Mouse (Mus musculus): ENCODE measurements around the gene Hcn2. TPM values are rescaled to one million over a fixed set of nuclear protein-coding genes. Genes with fewer than 3 reads are reported as not detected.
A peak's percentile ranks its signal among the peaks of the same experiment; 100 is the strongest.

The Hcn2 gene
- polyA plus RNA-seq (2015; fragmentation: Nextera tagmentation; extraction: Ambion mirVana), result not detected in 2 replicates

DNA sequence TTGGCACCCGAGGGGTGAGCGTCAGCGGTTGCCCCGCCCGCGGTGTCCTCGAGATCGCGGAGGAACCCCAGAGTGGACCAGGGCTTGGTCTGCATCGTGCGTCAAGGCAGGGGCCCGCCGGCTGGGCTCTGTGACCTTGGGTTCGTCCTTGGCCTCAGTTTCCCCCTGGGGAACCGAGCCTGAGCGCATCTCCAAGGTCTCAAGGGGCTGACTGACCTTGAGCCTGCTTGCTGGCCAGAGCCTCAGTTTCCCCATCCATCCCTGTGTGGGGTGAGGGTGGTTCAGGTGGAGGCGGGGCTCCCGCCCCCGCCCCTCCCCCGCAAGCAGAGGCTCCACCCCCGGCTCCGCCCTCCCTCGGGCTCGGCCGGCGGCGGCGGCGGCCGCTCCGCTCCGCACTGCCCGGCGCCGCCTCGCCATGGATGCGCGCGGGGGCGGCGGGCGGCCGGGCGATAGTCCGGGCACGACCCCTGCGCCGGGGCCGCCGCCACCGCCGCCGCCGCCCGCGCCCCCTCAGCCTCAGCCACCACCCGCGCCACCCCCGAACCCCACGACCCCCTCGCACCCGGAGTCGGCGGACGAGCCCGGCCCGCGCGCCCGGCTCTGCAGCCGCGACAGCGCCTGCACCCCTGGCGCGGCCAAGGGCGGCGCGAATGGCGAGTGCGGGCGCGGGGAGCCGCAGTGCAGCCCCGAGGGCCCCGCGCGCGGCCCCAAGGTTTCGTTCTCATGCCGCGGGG, at the start of gene Hcn2:
Gene Hcn2 (plus strand): TSS at position 381 of the 734 bp plus-strand sequence.
- Histone ChIP-seq H3K4me1 (ENCODE audit: control insufficient read depth, insufficient read depth, low read length) (peaks cover 14% of the 10 kb centered on the region), H3K4me3 (replicated peaks; ENCODE audit: low read length) (peak within 1 kb of the TSS; percentile 63), H3K36me3 (ENCODE audit: control insufficient read depth, insufficient read depth, low read length) (peaks cover 7% of the 10 kb centered on the region), H3K9me3 (replicated peaks; ENCODE audit: control insufficient read depth, low read length) (no peaks in the 10 kb centered on the region), H3K4me2 (ENCODE audit: low read depth, low read length) (peak within 1 kb of the TSS; percentile 95), H3K9ac (ENCODE audit: low read length) (peak within 1 kb of the TSS; percentile 66), H3K27ac (ENCODE audit: low read length) (no peak within 1 kb of the TSS), H3K27me3 (ENCODE audit: control insufficient read depth, insufficient read depth, low read length) (peaks cover 41% of the 10 kb centered on the region)
- 0 out of 2 replicates have a peak, but pooled peaks have one; percentile 23 for ATAC-seq (ENCODE audit: insufficient read depth, low FRiP score)
- WGBS, result 3% methylated on average over 61 of the region's 91 CpGs

DNA sequence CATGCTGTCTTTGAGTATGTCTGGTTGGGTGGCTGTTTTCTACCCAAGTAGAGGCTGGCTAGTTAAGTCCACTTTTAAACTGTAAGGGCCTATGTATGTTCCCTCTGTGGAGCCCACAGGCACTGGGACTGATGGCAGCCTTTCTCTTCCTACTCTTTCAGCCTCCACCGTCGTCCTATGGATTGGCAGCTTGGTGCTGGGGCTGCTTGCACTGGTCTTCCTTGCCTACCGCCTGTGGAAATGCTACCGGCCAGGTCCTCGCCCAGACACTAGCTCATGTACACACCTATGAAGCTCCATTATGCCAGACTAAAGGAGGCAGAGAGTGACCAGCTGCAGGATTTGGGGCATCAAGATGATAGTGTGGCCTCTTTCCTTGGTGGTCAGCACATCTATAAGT, 48.4 kb upstream of the Hcn2 start:
- no peak overlapping the region for H3K27ac ChIP-seq (ENCODE audit: low read length)
- no peak overlapping the region for H3K9ac ChIP-seq (ENCODE audit: low read length)
- H3K27me3 ChIP-seq (ENCODE audit: control insufficient read depth, insufficient read depth, low read length), result no peaks in the 10 kb centered on the region
- H3K4me3 ChIP-seq (replicated peaks; ENCODE audit: low read length), result no peak overlapping the region
- no peaks in the 10 kb centered on the region for H3K9me3 ChIP-seq (replicated peaks; ENCODE audit: control insufficient read depth, low read length)
- no peaks in the 10 kb centered on the region for H3K36me3 ChIP-seq (ENCODE audit: control insufficient read depth, insufficient read depth, low read length)
- ATAC-seq (ENCODE audit: insufficient read depth, low FRiP score), result no peak
- WGBS, result 71% methylated on average over 5 of the region's 5 CpGs
- H3K4me1 ChIP-seq (ENCODE audit: control insufficient read depth, insufficient read depth, low read length), result peaks cover 13% of the 10 kb centered on the region
- H3K4me2 ChIP-seq (ENCODE audit: low read depth, low read length), result no peak overlapping the region

DNA sequence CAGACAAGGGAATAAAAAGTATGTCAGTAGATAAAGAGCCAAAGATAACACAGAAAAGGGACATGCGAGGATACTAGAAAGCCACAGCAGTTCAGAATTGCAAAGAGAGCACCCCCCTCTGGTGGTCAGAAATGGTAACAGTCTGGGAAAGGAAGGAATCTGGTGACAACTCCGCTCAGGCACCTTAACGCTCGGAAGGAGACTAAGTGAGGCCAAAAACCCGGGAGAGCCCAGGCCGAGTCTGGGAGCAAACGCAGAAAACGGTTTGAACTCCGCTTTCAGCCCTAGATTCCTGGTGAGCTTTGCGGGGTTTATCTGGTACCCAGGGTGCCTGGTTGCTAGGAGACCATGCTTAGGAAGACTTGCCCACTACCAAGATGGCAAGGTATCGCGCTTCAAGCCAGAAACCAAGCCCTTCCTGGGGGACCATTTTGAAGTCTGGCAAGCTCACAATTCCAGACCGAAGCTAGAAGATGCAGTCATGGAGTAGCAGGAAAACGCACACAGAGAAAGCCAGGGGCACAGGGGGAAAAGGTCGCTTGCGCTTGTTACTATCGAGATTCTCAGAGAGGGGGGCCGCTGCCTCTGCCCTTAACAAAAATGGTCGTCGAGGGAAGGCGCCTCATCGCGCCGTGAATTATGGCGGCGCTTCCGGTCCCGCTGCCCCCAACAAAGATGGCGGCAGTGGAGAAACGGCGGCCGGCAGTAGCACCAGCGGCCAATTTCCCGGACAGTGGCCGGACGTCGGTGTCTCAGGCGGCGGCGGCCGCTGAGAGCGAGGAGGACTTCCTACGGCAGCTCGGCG, 47.5 kb upstream of the Hcn2 start, which contains the start of gene Tpgs1:
Gene Tpgs1 (plus strand): TSS at position 599 of the 805 bp plus-strand sequence.
- Histone ChIP-seq H3K27me3 (ENCODE audit: control insufficient read depth, insufficient read depth, low read length) (no peaks in the 10 kb centered on the region), H3K9ac (ENCODE audit: low read length) (peak within 1 kb of the TSS; percentile 85), H3K27ac (ENCODE audit: low read length) (peak within 1 kb of the TSS; percentile 90), H3K36me3 (ENCODE audit: control insufficient read depth, insufficient read depth, low read length) (no peaks in the 10 kb centered on the region), H3K4me1 (ENCODE audit: control insufficient read depth, insufficient read depth, low read length) (peaks cover 13% of the 10 kb centered on the region), H3K4me2 (ENCODE audit: low read depth, low read length) (peak within 1 kb of the TSS; percentile 77), H3K9me3 (replicated peaks; ENCODE audit: control insufficient read depth, low read length) (no peaks in the 10 kb centered on the region), H3K4me3 (replicated peaks; ENCODE audit: low read length) (peak within 1 kb of the TSS; percentile 89)
- peak; percentile 76 for ATAC-seq (ENCODE audit: insufficient read depth, low FRiP score)
- WGBS, result under 1% methylated on average over 45 of the region's 45 CpGs

DNA sequence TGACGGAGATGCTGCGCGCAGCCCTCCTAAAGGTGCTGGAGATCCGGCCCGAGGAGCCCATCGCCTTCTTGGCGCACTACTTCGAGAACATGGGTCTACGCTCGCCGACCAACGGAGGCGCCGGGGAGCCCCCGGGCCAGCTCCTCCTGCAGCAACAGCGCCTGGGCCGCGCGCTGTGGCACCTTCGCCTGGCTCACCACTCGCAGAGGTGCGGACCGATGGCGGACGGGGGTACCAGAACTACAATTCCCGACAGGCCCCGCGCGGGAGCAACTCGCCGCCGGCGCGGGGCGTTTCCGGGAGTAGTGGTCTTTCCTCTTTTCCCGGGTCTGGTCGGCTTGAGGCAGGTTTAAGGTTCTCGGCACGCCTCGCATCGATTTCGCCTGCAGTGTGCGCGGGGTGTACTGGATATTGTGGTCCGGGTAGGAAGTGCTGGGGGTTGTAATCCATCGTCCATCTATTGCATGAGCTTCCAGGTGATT, 46.8 kb upstream of the Hcn2 start:
- under 1% methylated on average over 47 of the region's 47 CpGs for WGBS
- peak; percentile 45 for ATAC-seq (ENCODE audit: insufficient read depth, low FRiP score)

DNA sequence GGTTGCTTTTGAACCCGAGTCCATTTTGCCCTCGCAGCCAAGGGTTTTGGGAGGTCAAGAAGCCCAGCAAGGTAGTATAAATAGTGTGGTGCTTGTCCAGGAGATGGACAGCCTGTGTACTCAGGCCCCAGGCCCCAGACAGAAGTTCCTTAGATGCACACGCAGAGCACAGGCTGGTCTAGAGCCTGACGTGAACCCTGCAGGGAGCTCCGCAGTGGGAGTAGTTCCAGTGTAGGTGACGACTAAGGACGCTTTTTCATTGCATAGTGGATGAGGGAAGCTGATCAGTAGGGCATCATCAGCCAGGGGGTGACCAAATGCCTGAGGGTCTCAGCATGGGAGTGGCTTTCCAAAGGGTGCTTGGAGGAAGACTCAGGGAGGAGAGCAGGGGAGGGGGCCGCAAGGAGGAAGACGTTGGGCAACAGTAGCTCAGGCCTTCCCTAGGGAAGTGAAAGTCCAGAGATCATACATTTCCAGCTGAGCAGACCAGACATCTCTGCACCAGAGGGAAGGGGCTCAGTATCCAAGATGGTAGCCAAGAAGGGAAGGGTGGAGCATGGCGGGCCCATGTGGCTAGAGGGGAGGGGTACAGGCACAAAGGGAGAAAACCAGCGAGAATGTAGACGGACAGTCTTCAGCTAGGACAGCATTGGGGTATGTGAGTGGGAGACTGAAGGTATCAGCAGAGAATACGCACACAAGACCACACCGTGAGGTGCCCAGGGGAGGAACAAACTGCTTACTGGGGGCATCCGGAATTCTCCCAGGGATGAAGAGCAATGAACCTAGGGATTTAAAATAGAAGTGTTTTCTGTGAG, 46.2 kb upstream of the Hcn2 start:
- Histone ChIP-seq H3K9me3 (replicated peaks; ENCODE audit: control insufficient read depth, low read length) (no peaks in the 10 kb centered on the region), H3K4me3 (replicated peaks; ENCODE audit: low read length) (peak overlapping the region; percentile 89), H3K27me3 (ENCODE audit: control insufficient read depth, insufficient read depth, low read length) (no peaks in the 10 kb centered on the region), H3K36me3 (ENCODE audit: control insufficient read depth, insufficient read depth, low read length) (no peaks in the 10 kb centered on the region), H3K9ac (ENCODE audit: low read length) (peak overlapping the region; percentile 85), H3K27ac (ENCODE audit: low read length) (peak overlapping the region; percentile 90), H3K4me2 (ENCODE audit: low read depth, low read length) (peak overlapping the region; percentile 77), H3K4me1 (ENCODE audit: control insufficient read depth, insufficient read depth, low read length) (peaks cover 13% of the 10 kb centered on the region)
- 32% methylated on average over 15 of the region's 15 CpGs for WGBS
- ATAC-seq (ENCODE audit: insufficient read depth, low FRiP score), result no peak; the same call in 1 of the 2 replicates

More for the DNA sequence above, 46.8 kb upstream of the Hcn2 start:
- Histone ChIP-seq H3K9me3 (replicated peaks; ENCODE audit: control insufficient read depth, low read length) (no peaks in the 10 kb centered on the region), H3K4me3 (replicated peaks; ENCODE audit: low read length) (peak overlapping the region; percentile 89), H3K9ac (ENCODE audit: low read length) (peak overlapping the region; percentile 85), H3K27me3 (ENCODE audit: control insufficient read depth, insufficient read depth, low read length) (no peaks in the 10 kb centered on the region), H3K36me3 (ENCODE audit: control insufficient read depth, insufficient read depth, low read length) (no peaks in the 10 kb centered on the region), H3K4me2 (ENCODE audit: low read depth, low read length) (peak overlapping the region; percentile 77), H3K27ac (ENCODE audit: low read length) (peak overlapping the region; percentile 90), H3K4me1 (ENCODE audit: control insufficient read depth, insufficient read depth, low read length) (peaks cover 13% of the 10 kb centered on the region)

DNA sequence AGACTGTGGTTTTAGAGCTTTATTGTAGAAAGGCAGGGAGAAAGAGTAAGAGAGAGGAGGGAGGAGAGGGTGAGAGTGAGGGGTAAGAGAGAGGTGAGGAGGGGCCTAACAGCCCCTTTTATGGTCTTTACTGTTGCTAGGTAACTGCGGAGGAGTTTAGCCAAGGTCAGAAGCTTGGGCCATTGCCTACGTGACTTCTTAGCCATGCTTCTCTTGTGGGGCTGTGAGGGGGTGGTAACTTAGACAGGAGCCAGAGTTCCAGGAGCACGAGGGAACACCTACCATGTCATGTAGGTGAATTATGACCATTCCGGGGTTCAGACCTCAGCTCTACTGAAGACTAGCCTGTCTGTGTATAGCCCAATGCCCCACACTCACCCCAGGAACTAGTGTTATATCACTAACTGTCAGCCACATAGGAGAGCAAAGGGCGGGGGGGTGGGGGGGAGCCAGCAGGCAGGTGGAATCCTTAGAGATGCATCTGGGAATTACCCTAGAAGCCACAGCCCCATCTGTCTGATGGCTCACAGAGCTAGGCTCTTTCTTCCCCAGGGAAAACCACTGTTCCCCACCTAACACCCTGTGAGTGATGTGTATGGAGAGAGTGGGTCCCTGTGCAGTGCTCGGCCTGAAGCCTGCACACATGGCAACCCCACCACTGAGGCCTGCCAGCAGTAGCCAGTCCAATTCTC, 44.9 kb upstream of the Hcn2 start:
- Histone ChIP-seq H3K36me3 (ENCODE audit: control insufficient read depth, insufficient read depth, low read length) (no peaks in the 10 kb centered on the region), H3K27me3 (ENCODE audit: control insufficient read depth, insufficient read depth, low read length) (no peaks in the 10 kb centered on the region), H3K9ac (ENCODE audit: low read length) (no peak overlapping the region), H3K4me2 (ENCODE audit: low read depth, low read length) (no peak overlapping the region), H3K9me3 (replicated peaks; ENCODE audit: control insufficient read depth, low read length) (no peaks in the 10 kb centered on the region), H3K4me3 (replicated peaks; ENCODE audit: low read length) (no peak overlapping the region), H3K4me1 (ENCODE audit: control insufficient read depth, insufficient read depth, low read length) (peaks cover 13% of the 10 kb centered on the region), H3K27ac (ENCODE audit: low read length) (no peak overlapping the region)
- ATAC-seq (ENCODE audit: insufficient read depth, low FRiP score), result no peak
- WGBS, result 53% methylated on average over 6 of the region's 6 CpGs

DNA sequence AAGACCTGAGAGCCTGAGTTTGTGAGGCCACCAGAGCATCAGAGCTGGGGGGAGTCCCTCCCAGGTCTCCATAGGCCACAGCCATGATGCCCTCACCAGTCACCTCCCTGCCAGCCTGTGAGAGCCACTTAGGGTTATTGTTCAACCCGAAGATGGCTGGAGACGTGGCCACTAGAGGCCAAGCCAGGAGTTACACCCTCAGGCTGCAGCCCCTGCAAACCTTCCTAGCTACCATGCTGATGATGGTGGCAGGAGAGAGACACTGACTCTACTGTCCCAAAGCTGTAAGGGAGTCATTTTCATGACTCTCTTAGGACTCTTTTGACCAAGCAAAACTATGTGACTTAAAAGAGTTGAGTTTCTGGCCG, 44.4 kb upstream of the Hcn2 start:
- Histone ChIP-seq H3K4me1 (ENCODE audit: control insufficient read depth, insufficient read depth, low read length) (peaks cover 13% of the 10 kb centered on the region), H3K4me2 (ENCODE audit: low read depth, low read length) (no peak overlapping the region), H3K9me3 (replicated peaks; ENCODE audit: control insufficient read depth, low read length) (no peaks in the 10 kb centered on the region), H3K27ac (ENCODE audit: low read length) (no peak overlapping the region), H3K27me3 (ENCODE audit: control insufficient read depth, insufficient read depth, low read length) (no peaks in the 10 kb centered on the region), H3K4me3 (replicated peaks; ENCODE audit: low read length) (no peak overlapping the region), H3K9ac (ENCODE audit: low read length) (no peak overlapping the region), H3K36me3 (ENCODE audit: control insufficient read depth, insufficient read depth, low read length) (no peaks in the 10 kb centered on the region)
- 56% methylated on average over 3 of the region's 3 CpGs for WGBS
- ATAC-seq (ENCODE audit: insufficient read depth, low FRiP score), result no peak

DNA sequence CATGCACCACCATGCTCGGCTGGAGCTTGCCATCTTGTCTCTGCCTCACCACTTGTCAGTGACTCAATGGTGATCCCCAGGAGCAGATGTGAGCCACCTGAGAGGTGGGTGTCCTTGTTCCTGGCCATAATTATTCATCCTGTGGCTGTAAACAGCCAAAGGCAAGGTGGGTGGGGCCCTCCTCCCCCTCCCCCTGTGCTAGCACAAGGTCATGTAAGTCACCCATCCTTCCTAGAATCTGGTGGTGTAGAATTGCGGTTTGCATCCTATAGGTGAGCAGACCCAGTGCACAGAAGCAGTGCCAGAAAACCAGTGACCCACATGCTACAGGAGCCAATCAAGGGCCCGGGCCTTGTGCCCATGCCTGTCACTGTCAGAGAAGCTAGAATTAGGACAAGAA, 43.4 kb upstream of the Hcn2 start:
- no peak overlapping the region for H3K9ac ChIP-seq (ENCODE audit: low read length)
- H3K9me3 ChIP-seq (replicated peaks; ENCODE audit: control insufficient read depth, low read length), result no peaks in the 10 kb centered on the region
- WGBS, result 86% methylated on average over 3 of the region's 3 CpGs
- H3K27me3 ChIP-seq (ENCODE audit: control insufficient read depth, insufficient read depth, low read length), result no peaks in the 10 kb centered on the region
- no peaks in the 10 kb centered on the region for H3K36me3 ChIP-seq (ENCODE audit: control insufficient read depth, insufficient read depth, low read length)
- H3K4me2 ChIP-seq (ENCODE audit: low read depth, low read length), result no peak overlapping the region
- peaks cover 13% of the 10 kb centered on the region for H3K4me1 ChIP-seq (ENCODE audit: control insufficient read depth, insufficient read depth, low read length)
- no peak overlapping the region for H3K27ac ChIP-seq (ENCODE audit: low read length)
- ATAC-seq (ENCODE audit: insufficient read depth, low FRiP score), result no peak
- no peak overlapping the region for H3K4me3 ChIP-seq (replicated peaks; ENCODE audit: low read length)

Data from stomach, embryonic 16.5 days (tissue).